Mouse (Mus musculus) forebrain, embryonic 14.5 days (tissue): ENCODE data around the gene Stoml2. TPM values are rescaled to one million over a fixed set of nuclear protein-coding genes. Genes with fewer than 3 reads are reported as not detected.

ENCODE experiments used
- ATAC-seq: fragments of 200-750 bp; cut with Nextera tagmentation; 2 replicates; pipeline ENCODE4 v1.8.0; 2017; ENCODE audit warnings: mild to moderate bottlenecking, moderate library complexity
- DNase-seq: peaks from one replicate; pipeline ENCODE4 v3.0.0-alpha.2; 2015; ENCODE audit warnings: low spot score
- H3K27ac ChIP-seq: fragments of 300-500 bp; sonication (generic); 2 replicates; pipeline ENCODE4 v1.5.1; 2014; ENCODE audit warnings: low read depth, mild to moderate bottlenecking, control low read depth, low read length, moderate library complexity
- H3K27me3 ChIP-seq: fragments of 300-500 bp; sonication (generic); replicated peaks from 2 replicates; pipeline ENCODE4 v1.6.1; 2014; ENCODE audit warnings: low read length, control low read depth, mixed read lengths; ENCODE audit not compliant: control insufficient read depth, insufficient read depth
- H3K36me3 ChIP-seq: fragments of 300-500 bp; sonication (generic); 2 replicates; pipeline ENCODE4 v1.6.1; 2014; ENCODE audit warnings: low read length, control low read depth; ENCODE audit not compliant: control insufficient read depth, insufficient read depth
- H3K4me1 ChIP-seq: fragments of 300-500 bp; sonication (generic); 2 replicates; pipeline ENCODE4 v1.6.1; 2014; ENCODE audit warnings: antibody characterized with exemption, low read length, control low read depth; ENCODE audit not compliant: control insufficient read depth, insufficient read depth
- H3K4me2 ChIP-seq: fragments of 300-500 bp; sonication (generic); 2 replicates; pipeline ENCODE4 v1.6.1; 2014; ENCODE audit warnings: mild to moderate bottlenecking, control low read depth, low read length
- H3K4me3 ChIP-seq: fragments of 300-500 bp; sonication (generic); 2 replicates; pipeline ENCODE4 v1.5.1; 2014; ENCODE audit warnings: low read depth, low read length, control low read depth
- H3K9ac ChIP-seq: fragments of 300-500 bp; sonication (generic); 2 replicates; pipeline ENCODE4 v1.6.1; 2014; ENCODE audit warnings: mild to moderate bottlenecking, low read length, control low read depth, moderate library complexity
- H3K9me3 ChIP-seq: fragments of 300-500 bp; sonication (generic); replicated peaks from 2 replicates; pipeline ENCODE4 v1.6.1; 2016; ENCODE audit warnings: low read length, control low read depth, mixed read lengths; ENCODE audit not compliant: control insufficient read depth
- WGBS: fragments of 180-500 bp; shearing (Covaris S2); extraction: QIAGEN DNeasy Blood & Tissue Kit; methylation state at CpG from one replicate; pipeline ENCODE4 v1.1.7; 2014; 5-methylcytosine and 5-hydroxymethylcytosine counted together
- polyA plus RNA-seq: library from polyadenylated mRNA; unstranded; fragments of >200 nt; fragmentation: Nextera tagmentation; extraction: Ambion mirVana; gene quantifications from 2 replicates; pipeline ENCODE4 v1.2.1, GENCODE M21; 2014

The Stoml2 gene
- polyA plus RNA-seq, 1 experiment from 2014 or later, result 334 TPM

DNA sequence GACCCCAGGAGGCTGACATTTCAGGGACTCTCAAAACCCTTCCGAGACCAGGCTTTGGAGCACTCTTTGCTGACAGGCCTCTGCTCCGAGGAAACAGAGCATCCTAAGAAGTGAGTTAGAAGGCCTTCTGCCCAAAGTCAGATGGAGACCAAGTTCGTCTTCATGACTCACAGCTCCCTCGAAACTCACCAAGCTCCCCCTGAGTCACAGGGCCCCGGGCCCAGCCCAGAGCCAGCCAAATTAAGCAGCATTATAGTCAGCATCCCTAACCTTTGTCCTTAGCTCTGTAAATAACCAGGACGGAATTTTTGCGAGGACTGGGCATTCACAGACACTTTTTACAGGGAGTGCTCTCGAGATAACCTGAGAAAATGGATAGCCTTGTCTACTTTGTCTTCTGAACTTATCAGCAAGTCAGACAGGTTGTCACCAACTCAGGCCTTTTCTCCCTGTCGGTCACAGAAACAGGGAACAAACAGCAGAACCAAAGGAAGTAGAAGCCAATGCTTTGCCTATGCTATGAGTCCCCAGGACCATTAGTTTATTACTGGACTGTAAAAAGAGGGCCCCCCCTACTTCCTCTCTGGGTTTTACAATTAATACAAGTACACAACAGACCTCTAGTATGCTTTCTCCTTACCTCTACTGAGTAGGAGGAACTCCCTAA is 9.5 kb upstream of the Stoml2 start:
- Histone ChIP-seq H3K4me2 (no peak overlapping the region; the same call in 1 of the 2 replicates), H3K4me3 (no peak overlapping the region), H3K4me1 (peaks cover 26% of the 10 kb centered on the region), H3K9me3 (no peaks in the 10 kb centered on the region), H3K27ac (peak overlapping the region; percentile 41; the same call in 1 of the 2 replicates), H3K9ac (no peak overlapping the region), H3K27me3 (no peaks in the 10 kb centered on the region), H3K36me3 (peaks cover 11% of the 10 kb centered on the region)
- 72% methylated on average over 9 of the region's 9 CpGs for WGBS
- ATAC-seq (no peak), DNase-seq (no peak)

DNA sequence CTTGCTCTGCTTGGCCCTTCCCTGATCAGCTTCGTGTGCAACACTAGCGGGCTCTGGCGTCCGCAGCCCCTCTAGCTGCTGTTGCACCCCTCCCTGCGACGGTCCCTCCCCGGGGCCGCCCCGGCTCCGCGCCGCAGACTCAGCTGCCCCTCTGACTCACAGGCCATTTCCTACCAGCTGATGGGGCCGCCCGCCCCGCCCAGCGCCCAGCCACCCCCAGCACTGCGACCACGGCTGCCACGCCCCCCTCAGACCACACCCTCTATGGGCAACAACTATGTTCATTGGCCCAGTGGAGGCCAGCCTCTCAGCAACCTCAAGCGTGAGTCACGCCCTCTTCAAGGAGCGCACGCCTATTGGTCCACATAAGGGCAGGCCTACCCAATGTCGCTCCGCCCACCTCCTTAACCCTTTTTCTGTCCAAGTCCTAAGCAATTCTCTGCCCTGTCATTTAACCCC is 8.6 kb upstream of the Stoml2 start:
- Histone ChIP-seq H3K9me3 (no peaks in the 10 kb centered on the region), H3K4me2 (peak overlapping the region; percentile 54), H3K36me3 (peaks cover 19% of the 10 kb centered on the region), H3K27ac (peak overlapping the region; percentile 77), H3K9ac (peak overlapping the region; percentile 79), H3K27me3 (no peaks in the 10 kb centered on the region), H3K4me3 (peak overlapping the region; percentile 62), H3K4me1 (peaks cover 26% of the 10 kb centered on the region)
- DNase-seq (peak; percentile 99), ATAC-seq (peak; percentile 95)
- 0% methylated on average over 25 of the region's 25 CpGs for WGBS

- Histone ChIP-seq H3K4me1 (peaks cover 22% of the 10 kb centered on the region), H3K9ac (peak overlapping the region; percentile 79), H3K4me3 (peak overlapping the region; percentile 62), H3K4me2 (peak overlapping the region; percentile 54), H3K36me3 (peaks cover 25% of the 10 kb centered on the region), H3K27ac (peak overlapping the region; percentile 77), H3K27me3 (no peaks in the 10 kb centered on the region), H3K9me3 (no peaks in the 10 kb centered on the region)
- 2% methylated on average over 11 of the region's 11 CpGs for WGBS
- DNase-seq, result no peak
- ATAC-seq, result peak; percentile 7; the same call in 1 of the 2 replicates
Measured at GRCm38 (mm10) chr4:43039609-43040008, 8.1 kb upstream of the Stoml2 start.

- no peak for ATAC-seq
- peak overlapping the region; percentile 54 for H3K4me2 ChIP-seq
- no peaks in the 10 kb centered on the region for H3K27me3 ChIP-seq
- H3K4me1 ChIP-seq, result peaks cover 19% of the 10 kb centered on the region
- peak overlapping the region; percentile 79 for H3K9ac ChIP-seq
- 64% methylated on average over 15 of the region's 15 CpGs for WGBS
- no peak overlapping the region for H3K27ac ChIP-seq
- H3K36me3 ChIP-seq, result peaks cover 32% of the 10 kb centered on the region
- DNase-seq, result no peak
- H3K9me3 ChIP-seq, result no peaks in the 10 kb centered on the region
- H3K4me3 ChIP-seq, result peak overlapping the region; percentile 62
Measured at GRCm38 (mm10) chr4:43038567-43039495, 7.3 kb upstream of the Stoml2 start.

DNA sequence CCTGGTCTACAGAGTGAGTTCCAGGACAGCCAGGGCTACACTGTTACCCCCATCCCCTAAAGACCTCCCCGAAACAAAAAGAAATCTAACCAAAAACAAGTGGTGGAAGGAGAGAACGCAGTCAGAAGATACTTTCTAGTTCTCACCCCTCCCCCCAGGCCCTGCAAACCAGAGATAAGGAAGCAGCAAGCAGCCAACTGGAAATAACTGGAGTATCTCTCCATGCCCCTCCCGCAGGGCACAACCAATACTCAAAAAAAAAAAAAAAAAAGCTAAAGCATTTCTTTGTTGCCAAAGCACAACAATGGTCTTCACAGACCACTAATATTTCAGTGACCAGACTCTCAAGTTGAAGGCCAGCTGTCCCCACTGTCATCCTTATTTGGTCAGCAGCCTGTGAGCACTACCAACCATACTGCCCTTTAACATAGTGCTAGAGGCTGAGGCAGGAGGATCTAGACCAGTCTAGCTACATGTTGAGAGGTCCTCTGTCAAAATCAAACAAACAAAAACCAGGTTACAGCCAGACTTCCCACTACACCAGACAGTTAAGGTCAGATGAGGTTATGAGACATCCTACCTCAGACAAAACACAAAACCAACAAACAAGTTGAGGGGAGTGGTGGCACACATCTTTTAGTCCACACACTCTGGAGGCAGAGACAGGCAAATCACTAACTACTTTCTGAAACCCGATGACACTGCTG is 6.5 kb upstream of the Stoml2 start:
- Histone ChIP-seq H3K9ac (no peak overlapping the region), H3K27ac (no peak overlapping the region), H3K36me3 (peaks cover 41% of the 10 kb centered on the region), H3K27me3 (no peaks in the 10 kb centered on the region), H3K9me3 (no peaks in the 10 kb centered on the region), H3K4me1 (peaks cover 14% of the 10 kb centered on the region), H3K4me3 (no peak overlapping the region), H3K4me2 (peak overlapping the region; percentile 54; the same call in 1 of the 2 replicates)
- no peak for ATAC-seq
- 73% methylated on average over 4 of the region's 4 CpGs for whole genome bisulfite sequencing
- DNase-seq, result no peak

DNA sequence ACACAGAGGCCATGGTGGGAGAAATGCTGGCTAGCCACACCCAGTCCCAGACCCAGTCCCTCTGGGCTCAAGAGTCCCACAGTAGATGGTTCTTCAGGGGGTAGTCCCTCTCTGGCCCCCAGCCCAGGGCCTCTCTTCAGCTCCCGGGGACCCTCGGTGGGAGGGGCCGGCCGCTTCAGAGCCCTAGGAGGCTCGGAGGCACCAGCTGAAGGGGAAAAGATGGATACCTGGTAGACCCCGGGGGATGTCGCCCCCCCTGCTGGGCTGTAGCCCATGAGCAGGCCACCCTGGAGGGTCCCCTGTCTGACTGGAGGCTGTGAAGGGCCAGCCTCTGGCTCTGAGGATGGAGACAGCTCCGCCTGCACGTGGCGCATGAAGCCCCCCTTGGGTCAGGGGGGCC is 4.8 kb upstream of the Stoml2 start:
- DNase-seq (no peak), ATAC-seq (no peak)
- Histone ChIP-seq H3K4me2 (no peak overlapping the region), H3K9ac (no peak overlapping the region), H3K4me1 (peaks cover 17% of the 10 kb centered on the region), H3K27me3 (no peaks in the 10 kb centered on the region), H3K4me3 (no peak overlapping the region), H3K36me3 (peaks cover 47% of the 10 kb centered on the region), H3K9me3 (no peaks in the 10 kb centered on the region), H3K27ac (no peak overlapping the region)
- 89% methylated on average over 10 of the region's 10 CpGs for WGBS

DNA sequence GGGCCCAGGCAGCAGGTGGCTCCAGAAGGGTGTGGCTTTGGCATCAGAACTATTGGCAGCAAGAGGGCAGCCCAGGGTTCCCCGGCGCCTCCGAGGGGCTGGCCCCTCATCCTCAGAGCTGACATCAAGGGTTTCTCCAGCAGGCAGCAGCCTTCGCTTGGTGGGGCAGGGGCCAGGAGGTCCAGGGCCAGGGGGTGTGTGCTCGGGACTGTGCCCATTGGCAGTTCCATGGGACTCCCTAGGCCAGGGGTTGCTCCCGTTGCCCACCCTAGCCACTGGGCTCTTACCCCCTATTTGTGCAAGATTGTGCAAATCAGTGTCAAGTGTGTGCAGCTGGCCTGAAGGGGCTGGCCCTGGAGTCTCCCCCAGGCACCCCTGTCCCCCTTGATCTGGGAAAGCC is 4.3 kb upstream of the Stoml2 start:
- WGBS, result 86% methylated on average over 6 of the region's 6 CpGs
- ATAC-seq (no peak), DNase-seq (no peak)
- peaks cover 47% of the 10 kb centered on the region for H3K36me3 ChIP-seq
- no peak overlapping the region for H3K9ac ChIP-seq
- peaks cover 14% of the 10 kb centered on the region for H3K4me1 ChIP-seq
- H3K9me3 ChIP-seq, result no peaks in the 10 kb centered on the region
- no peak overlapping the region for H3K27ac ChIP-seq
- H3K4me2 ChIP-seq, result no peak overlapping the region
- H3K4me3 ChIP-seq, result no peak overlapping the region
- H3K27me3 ChIP-seq, result no peaks in the 10 kb centered on the region

DNA sequence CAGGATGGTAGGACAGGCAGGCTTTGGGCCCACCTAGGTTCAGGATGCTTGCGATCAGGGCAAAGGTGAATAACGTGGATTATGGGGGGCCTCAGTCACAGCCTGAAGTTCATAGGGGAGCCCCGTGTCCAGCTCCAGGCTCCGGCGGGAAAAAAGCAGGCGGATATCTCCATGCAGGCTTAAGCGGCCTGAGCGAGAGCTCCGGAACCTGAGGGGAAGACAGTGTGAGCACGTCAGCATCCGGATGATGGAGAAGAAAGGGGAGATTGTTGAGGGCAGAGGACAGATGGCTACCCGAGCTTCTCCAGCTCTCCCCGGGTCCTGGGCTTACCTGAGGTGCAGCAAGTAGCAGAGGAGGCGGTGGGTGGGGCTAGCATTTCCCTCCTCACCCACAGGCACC is 2.0 kb upstream of the Stoml2 start:
- peaks cover 59% of the 10 kb centered on the region for H3K36me3 ChIP-seq

More for the DNA sequence above, 2.0 kb upstream of the Stoml2 start:
- 86% methylated on average over 14 of the region's 14 CpGs for WGBS
- no peaks in the 10 kb centered on the region for H3K27me3 ChIP-seq
- H3K9ac ChIP-seq, result no peak overlapping the region
- no peak overlapping the region for H3K4me3 ChIP-seq
- DNase-seq (no peak), ATAC-seq (no peak)
- 0 out of 2 replicates have a peak overlapping the region, but pooled peaks have one; percentile 24 for H3K27ac ChIP-seq
- H3K4me2 ChIP-seq, result no peak overlapping the region
- peaks cover 9% of the 10 kb centered on the region; the same call in 1 of the 2 replicates for H3K4me1 ChIP-seq
- H3K9me3 ChIP-seq, result no peaks in the 10 kb centered on the region
